Mouse (Mus musculus) hindbrain, embryonic 16.5 days (tissue): ENCODE data around the gene Cdk17. TPM values are rescaled to one million over a fixed set of nuclear protein-coding genes. Genes with fewer than 3 reads are reported as not detected.

Source experiments
- ATAC-seq: fragments of 200-750 bp; cut with Nextera tagmentation; 2 replicates; pipeline ENCODE4 v1.8.0; 2017; ENCODE audit warnings: moderate TSS enrichment, moderate library complexity
- H3K27ac ChIP-seq: fragments of 300-500 bp; sonication (generic); 2 replicates; pipeline ENCODE4 v1.5.1; 2014; ENCODE audit warnings: low read depth, mild to moderate bottlenecking, control low read depth, low read length, moderate library complexity
- H3K27me3 ChIP-seq: fragments of 300-500 bp; sonication (generic); replicated peaks from 2 replicates; pipeline ENCODE4 v1.6.1; 2014; ENCODE audit warnings: low read length; ENCODE audit not compliant: control insufficient read depth, insufficient read depth
- H3K36me3 ChIP-seq: fragments of 300-500 bp; sonication (generic); 2 replicates; pipeline ENCODE4 v1.6.1; 2014; ENCODE audit warnings: mild to moderate bottlenecking, low read length, moderate library complexity, mixed read lengths; ENCODE audit not compliant: control insufficient read depth, insufficient read depth
- H3K4me1 ChIP-seq: fragments of 300-500 bp; sonication (generic); 2 replicates; pipeline ENCODE4 v1.6.1; 2014; ENCODE audit warnings: low read depth, low read length; ENCODE audit not compliant: control insufficient read depth, insufficient read depth
- H3K4me2 ChIP-seq: fragments of 300-500 bp; sonication (generic); 2 replicates; pipeline ENCODE4 v1.6.1; 2014; ENCODE audit warnings: mild to moderate bottlenecking, low read length, control low read depth, moderate library complexity
- H3K4me3 ChIP-seq: fragments of 300-500 bp; sonication (generic); 2 replicates; pipeline ENCODE4 v1.5.1; 2014; ENCODE audit warnings: mild to moderate bottlenecking, low read length, control low read depth, moderate library complexity
- H3K9ac ChIP-seq: fragments of 300-500 bp; sonication (generic); 2 replicates; pipeline ENCODE4 v1.6.1; 2014; ENCODE audit warnings: low read depth, mild to moderate bottlenecking, control low read depth, low read length, moderate library complexity
- H3K9me3 ChIP-seq: fragments of 300-500 bp; sonication (generic); 2 replicates; pipeline ENCODE4 v1.6.1; 2014; ENCODE audit warnings: mild to moderate bottlenecking, low read length, moderate library complexity; ENCODE audit not compliant: control insufficient read depth
- WGBS: fragments of 180-500 bp; shearing (Covaris S2); extraction: QIAGEN DNeasy Blood & Tissue Kit; methylation state at CpG from one replicate; pipeline ENCODE4 v1.1.7; 2014; 5-methylcytosine and 5-hydroxymethylcytosine counted together
- polyA plus RNA-seq: library from polyadenylated mRNA; unstranded; fragments of >200 nt; fragmentation: Nextera tagmentation; extraction: Ambion mirVana; gene quantifications from 2 replicates; pipeline ENCODE4 v1.2.1, GENCODE M21; 2015

The Cdk17 gene
- polyA plus RNA-seq, 1 experiment from 2014 or later, result 31.6 TPM

GRCm38 (mm10) chr10:93131865-93132566 is 28.7 kb upstream of the Cdk17 start:
- no peak overlapping the region for H3K9ac ChIP-seq
- no peak overlapping the region for H3K27ac ChIP-seq
- H3K4me3 ChIP-seq, result no peak overlapping the region
- H3K4me1 ChIP-seq, result no peaks in the 10 kb centered on the region
- H3K36me3 ChIP-seq, result no peaks in the 10 kb centered on the region
- no peaks in the 10 kb centered on the region for H3K27me3 ChIP-seq
- WGBS, result 91% methylated on average over 9 of the region's 9 CpGs
- H3K4me2 ChIP-seq, result no peak overlapping the region
- no peak for ATAC-seq
- H3K9me3 ChIP-seq, result no peaks in the 10 kb centered on the region

- Histone ChIP-seq H3K27me3 (no peaks in the 10 kb centered on the region), H3K9me3 (no peaks in the 10 kb centered on the region), H3K36me3 (no peaks in the 10 kb centered on the region), H3K9ac (no peak overlapping the region), H3K4me2 (no peak overlapping the region), H3K27ac (no peak overlapping the region), H3K4me3 (no peak overlapping the region), H3K4me1 (no peaks in the 10 kb centered on the region; the same call in 1 of the 2 replicates)
- no peak for ATAC-seq
- WGBS, result 95% methylated on average over 3 of the region's 3 CpGs
These were observed 21.9 kb upstream of the Cdk17 start for GRCm38 (mm10) chr10:93138730-93139129.

GRCm38 (mm10) chr10:93140778-93141177 is 19.9 kb upstream of the Cdk17 start:
- WGBS, result 66% methylated on average over 4 of the region's 4 CpGs
- no peaks in the 10 kb centered on the region for H3K9me3 ChIP-seq

GRCm38 (mm10) chr10:93142600-93143284 is 17.9 kb upstream of the Cdk17 start:
- 46% methylated on average over 8 of the region's 8 CpGs for WGBS
- ATAC-seq, result no peak
- H3K4me2 ChIP-seq, result no peak overlapping the region; the same call in 1 of the 2 replicates

More at GRCm38 (mm10) chr10:93140778-93141177, 19.9 kb upstream of the Cdk17 start:
- H3K27ac ChIP-seq, result no peak overlapping the region
- H3K36me3 ChIP-seq, result no peaks in the 10 kb centered on the region
- no peaks in the 10 kb centered on the region; the same call in 1 of the 2 replicates for H3K4me1 ChIP-seq
- ATAC-seq, result no peak
- no peaks in the 10 kb centered on the region for H3K27me3 ChIP-seq
- H3K4me2 ChIP-seq, result no peak overlapping the region
- no peak overlapping the region for H3K9ac ChIP-seq
- no peak overlapping the region for H3K4me3 ChIP-seq

GRCm38 (mm10) chr10:93143285-93143985 is 17.2 kb upstream of the Cdk17 start:
- 44% methylated on average over 18 of the region's 18 CpGs for WGBS
- Histone ChIP-seq H3K4me2 (peak overlapping the region; percentile 39), H3K4me1 (no peaks in the 10 kb centered on the region; the same call in 1 of the 2 replicates), H3K9me3 (no peaks in the 10 kb centered on the region), H3K27ac (no peak overlapping the region), H3K4me3 (no peak overlapping the region), H3K36me3 (no peaks in the 10 kb centered on the region), H3K27me3 (no peaks in the 10 kb centered on the region), H3K9ac (no peak overlapping the region)
- ATAC-seq, result no peak

More at GRCm38 (mm10) chr10:93142600-93143284, 17.9 kb upstream of the Cdk17 start:
- H3K27ac ChIP-seq, result no peak overlapping the region
- no peaks in the 10 kb centered on the region for H3K36me3 ChIP-seq
- no peaks in the 10 kb centered on the region for H3K9me3 ChIP-seq
- H3K4me3 ChIP-seq, result no peak overlapping the region
- H3K9ac ChIP-seq, result no peak overlapping the region
- H3K4me1 ChIP-seq, result no peaks in the 10 kb centered on the region; the same call in 1 of the 2 replicates
- no peaks in the 10 kb centered on the region for H3K27me3 ChIP-seq

GRCm38 (mm10) chr10:93143986-93144314 is 16.7 kb upstream of the Cdk17 start:
- ATAC-seq, result no peak
- Histone ChIP-seq H3K4me2 (no peak overlapping the region), H3K36me3 (no peaks in the 10 kb centered on the region), H3K9ac (no peak overlapping the region), H3K9me3 (no peaks in the 10 kb centered on the region), H3K27me3 (no peaks in the 10 kb centered on the region), H3K27ac (no peak overlapping the region), H3K4me1 (no peaks in the 10 kb centered on the region; the same call in 1 of the 2 replicates), H3K4me3 (no peak overlapping the region)
- WGBS, result 86% methylated on average over 6 of the region's 6 CpGs

- Histone ChIP-seq H3K27ac (no peak overlapping the region), H3K4me2 (no peak overlapping the region), H3K27me3 (no peaks in the 10 kb centered on the region), H3K9ac (no peak overlapping the region), H3K4me3 (no peak overlapping the region), H3K36me3 (no peaks in the 10 kb centered on the region), H3K4me1 (no peaks in the 10 kb centered on the region; the same call in 1 of the 2 replicates), H3K9me3 (no peaks in the 10 kb centered on the region)
- ATAC-seq, result no peak
- 80% methylated on average over 1 of the region's 1 CpGs for WGBS
These were observed 16.1 kb upstream of the Cdk17 start for GRCm38 (mm10) chr10:93144579-93144978.

- Histone ChIP-seq H3K4me1 (no peaks in the 10 kb centered on the region; the same call in 1 of the 2 replicates), H3K27ac (no peak overlapping the region), H3K4me3 (no peak overlapping the region), H3K9ac (no peak overlapping the region), H3K36me3 (no peaks in the 10 kb centered on the region), H3K9me3 (no peaks in the 10 kb centered on the region), H3K27me3 (no peaks in the 10 kb centered on the region), H3K4me2 (no peak overlapping the region)
- 86% methylated on average over 10 of the region's 10 CpGs for WGBS
- no peak for ATAC-seq
These were observed 15.6 kb upstream of the Cdk17 start for GRCm38 (mm10) chr10:93145088-93145487.

GRCm38 (mm10) chr10:93146601-93147000 is 14.1 kb upstream of the Cdk17 start:
- no peak overlapping the region for H3K27ac ChIP-seq
- no peaks in the 10 kb centered on the region for H3K27me3 ChIP-seq
- H3K36me3 ChIP-seq, result no peaks in the 10 kb centered on the region
- H3K4me1 ChIP-seq, result no peaks in the 10 kb centered on the region; the same call in 1 of the 2 replicates
- H3K4me3 ChIP-seq, result no peak overlapping the region
- H3K9me3 ChIP-seq, result no peaks in the 10 kb centered on the region
- H3K9ac ChIP-seq, result no peak overlapping the region
- WGBS, result 86% methylated on average over 4 of the region's 4 CpGs
- no peak overlapping the region for H3K4me2 ChIP-seq
- ATAC-seq, result no peak
